Mouse (Mus musculus) heart, adult 8-10 months (tissue): ENCODE data around the gene Cnih3. TPM values are rescaled to one million over a fixed set of nuclear protein-coding genes. Genes with fewer than 3 reads are reported as not detected.
A peak's percentile ranks its signal among the peaks of the same experiment; 100 is the strongest.

ENCODE experiments used
- DNase-seq: peaks from one replicate; pipeline ENCODE4 v3.0.0; 2022; ENCODE audit warnings: low spot score
- total RNA-seq, 4 experiments: library from RNA; stranded (reverse); gene quantifications; 2 replicates each; pipeline ENCODE4 v1.2.4; 2022

Gene Cnih3
- total RNA-seq, 4 experiments from 2014 or later: not detected

GRCm38 (mm10) chr1:181407281-181407680 is 54.9 kb downstream of the Cnih3 start:
- DNase-seq: no peak

- no peak for DNase-seq
Measured at GRCm38 (mm10) chr1:181408086-181408975, 55.9 kb downstream of the Cnih3 start.

GRCm38 (mm10) chr1:181409693-181410092 is 57.3 kb downstream of the Cnih3 start:
- DNase-seq: no peak

- DNase-seq: no peak
Measured at GRCm38 (mm10) chr1:181410647-181411254, 58.3 kb downstream of the Cnih3 start.

- DNase-seq: no peak
Measured at GRCm38 (mm10) chr1:181414985-181415384, 62.6 kb downstream of the Cnih3 start.

- no peak for DNase-seq
Measured at GRCm38 (mm10) chr1:181416841-181417240, 64.4 kb downstream of the Cnih3 start.

- no peak for DNase-seq
Measured at GRCm38 (mm10) chr1:181417937-181418523, 65.6 kb downstream of the Cnih3 start.

- DNase-seq: no peak
Measured at GRCm38 (mm10) chr1:181420080-181420536, 67.7 kb downstream of the Cnih3 start.

- no peak for DNase-seq
Measured at GRCm38 (mm10) chr1:181422796-181423195, 70.4 kb downstream of the Cnih3 start.

GRCm38 (mm10) chr1:181424922-181425321 is 72.5 kb downstream of the Cnih3 start:
- DNase-seq: no peak

GRCm38 (mm10) chr1:181425388-181425787 is 73.0 kb downstream of the Cnih3 start:
- DNase-seq: no peak

- no peak for DNase-seq
Measured at GRCm38 (mm10) chr1:181426406-181426805, 74.0 kb downstream of the Cnih3 start.

- no peak for DNase-seq
Measured at GRCm38 (mm10) chr1:181433263-181433662, 80.8 kb downstream of the Cnih3 start.

- no peak for DNase-seq
Measured at GRCm38 (mm10) chr1:181435414-181435813, 83.0 kb downstream of the Cnih3 start.

GRCm38 (mm10) chr1:181440982-181441603 is 88.7 kb downstream of the Cnih3 start:
- no peak for DNase-seq

GRCm38 (mm10) chr1:181441654-181442241 is 89.3 kb downstream of the Cnih3 start:
- DNase-seq: no peak

- DNase-seq: no peak
Measured at GRCm38 (mm10) chr1:181445041-181445440, 92.6 kb downstream of the Cnih3 start.

- peak; percentile 32 for DNase-seq
Measured at GRCm38 (mm10) chr1:181445630-181446257, 93.3 kb downstream of the Cnih3 start.

GRCm38 (mm10) chr1:181446591-181447114 is 94.2 kb downstream of the Cnih3 start:
- DNase-seq: no peak

- no peak for DNase-seq
Measured at GRCm38 (mm10) chr1:181447576-181447975, 95.1 kb downstream of the Cnih3 start.

- no peak for DNase-seq
Measured at GRCm38 (mm10) chr1:181448041-181448440, 95.6 kb downstream of the Cnih3 start.
